Mouse (Mus musculus): ENCODE measurements around the gene Vps45.

GRCm38 (mm10) chr3:96064217-96064616, 6.0 kb upstream of the Vps45 start:
- TF ChIP-seq CTCF (IDR thresholded peaks at IDR 0.05; ENCODE audit: control insufficient read depth, insufficient read depth, insufficient replicate concordance, low read depth, low read length) (no peak), POLR2A (IDR thresholded peaks at IDR 0.05; ENCODE audit: control insufficient read depth, low read depth, low read length) (no peak)
